Mouse (Mus musculus) embryonic facial prominence, embryonic 11.5 days (tissue): ENCODE measurements around the gene Celf2. TPM values are rescaled to one million over a fixed set of nuclear protein-coding genes. Genes with fewer than 3 reads are reported as not detected.
A peak's percentile ranks its signal among the peaks of the same experiment; 100 is the strongest.
"Not testable (repeated sequence)": the region's sequence is repeated elsewhere in the genome, so short reads cannot be mapped to it uniquely, and the experiment has no call there.

ENCODE experiments used
- ATAC-seq: fragments of 200-750 bp; cut with Nextera tagmentation; replicated peaks from 2 replicates; pipeline ENCODE4 v1.8.0; 2017; ENCODE audit warnings: low read depth; ENCODE audit not compliant: insufficient number of reproducible peaks, low FRiP score, low TSS enrichment
- DNase-seq: peaks from one replicate; pipeline ENCODE4 v3.0.0-alpha.2; 2015; ENCODE audit warnings: low spot score
- H3K27ac ChIP-seq: fragments of 300-500 bp; sonication (generic); replicated peaks from 2 replicates; pipeline ENCODE4 v1.5.1; 2014; ENCODE audit warnings: mild to moderate bottlenecking, low read depth, low read length, control low read depth
- H3K27me3 ChIP-seq: fragments of 300-500 bp; sonication (generic); 2 replicates; pipeline ENCODE4 v1.6.1; 2014; ENCODE audit warnings: mild to moderate bottlenecking, low read length, moderate library complexity, mixed read lengths; ENCODE audit not compliant: control insufficient read depth, insufficient read depth
- H3K36me3 ChIP-seq: fragments of 300-500 bp; sonication (generic); replicated peaks from 2 replicates; pipeline ENCODE4 v1.6.1; 2014; ENCODE audit warnings: low read depth, mild to moderate bottlenecking, low read length, moderate library complexity, mixed read lengths; ENCODE audit not compliant: control insufficient read depth, insufficient read depth
- H3K4me1 ChIP-seq: fragments of 300-500 bp; sonication (generic); 2 replicates; pipeline ENCODE4 v1.6.1; 2014; ENCODE audit warnings: low read length, mixed read lengths; ENCODE audit not compliant: control insufficient read depth, insufficient read depth
- H3K4me2 ChIP-seq: fragments of 300-500 bp; sonication (generic); 2 replicates; pipeline ENCODE4 v1.6.1; 2014; ENCODE audit warnings: low read depth, mild to moderate bottlenecking, control low read depth, low read length, moderate library complexity
- H3K4me3 ChIP-seq: fragments of 300-500 bp; sonication (generic); 2 replicates; pipeline ENCODE4 v1.5.1; 2014; ENCODE audit warnings: low read depth, low read length, control low read depth
- H3K9ac ChIP-seq: fragments of 300-500 bp; sonication (generic); replicated peaks from 2 replicates; pipeline ENCODE4 v1.6.1; 2014; ENCODE audit warnings: mild to moderate bottlenecking, control low read depth, low read length
- H3K9me3 ChIP-seq: fragments of 300-500 bp; sonication (generic); replicated peaks from 2 replicates; pipeline ENCODE4 v1.6.1; 2016; ENCODE audit warnings: mild to moderate bottlenecking, low read length, inconsistent platforms, mixed read lengths; ENCODE audit not compliant: control insufficient read depth
- WGBS: fragments of 180-500 bp; shearing (Covaris S2); extraction: QIAGEN DNeasy Blood & Tissue Kit; methylation state at CpG from one replicate; pipeline ENCODE4 v1.1.7; 2014; 5-methylcytosine and 5-hydroxymethylcytosine counted together
- polyA plus RNA-seq: library from polyadenylated mRNA; unstranded; fragments of >200 nt; fragmentation: Nextera tagmentation; extraction: Ambion mirVana; gene quantifications from 2 replicates; pipeline ENCODE4 v1.2.1, GENCODE M21; 2014

The Celf2 gene
- polyA plus RNA-seq, 1 experiment from 2014 or later: 43.2 TPM

DNA sequence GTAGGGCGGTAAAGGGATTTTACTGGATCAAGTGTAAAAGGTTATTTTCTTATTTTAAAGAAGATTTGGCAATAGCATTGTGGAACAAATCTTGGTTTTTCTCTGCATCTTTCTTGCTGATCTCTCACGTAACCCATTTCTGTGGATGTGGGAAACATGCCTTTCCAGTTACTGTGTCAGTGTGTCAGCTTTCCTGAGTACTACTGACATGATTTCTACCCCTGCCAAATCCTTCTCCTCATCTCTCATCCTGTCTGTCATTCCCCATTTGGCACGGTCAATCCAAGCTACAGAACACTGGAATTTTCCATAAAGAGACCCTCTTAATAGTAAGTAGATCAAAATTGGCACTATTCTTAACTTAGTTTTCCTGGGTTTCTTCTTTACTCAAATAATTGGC, 221.9 kb downstream of the Celf2 start:
- DNase-seq: no peak
- Histone ChIP-seq H3K4me3 (no peak overlapping the region), H3K9ac (no peak overlapping the region), H3K4me1 (no peaks in the 10 kb centered on the region), H3K27me3 (no peaks in the 10 kb centered on the region), H3K36me3 (no peaks in the 10 kb centered on the region), H3K27ac (no peak overlapping the region), H3K4me2 (no peak overlapping the region), H3K9me3 (no peaks in the 10 kb centered on the region)
- 88% methylated on average over 3 of the region's 3 CpGs for WGBS
- no peak for ATAC-seq

DNA sequence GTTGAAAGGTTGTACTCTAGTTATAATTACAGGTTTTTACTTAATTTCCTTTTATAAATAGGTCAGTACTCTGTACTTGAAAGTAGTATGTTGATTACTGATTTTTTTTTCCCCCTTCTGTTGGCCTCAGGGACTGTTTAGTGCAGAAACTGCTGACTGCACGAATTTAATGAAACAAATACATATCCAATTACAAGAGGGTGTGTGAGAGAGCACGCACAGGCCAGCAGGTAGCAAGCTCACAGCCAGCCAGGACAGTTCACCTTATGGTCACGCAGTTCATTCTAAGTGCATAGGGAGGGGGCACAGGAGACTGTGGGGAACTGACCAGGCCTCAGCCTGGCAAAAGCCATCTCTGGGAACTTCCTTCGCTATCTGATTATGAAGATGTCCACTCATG, 236.1 kb downstream of the Celf2 start:
- Histone ChIP-seq H3K9ac (no peak overlapping the region), H3K4me3 (no peak overlapping the region), H3K27me3 (no peaks in the 10 kb centered on the region), H3K27ac (no peak overlapping the region), H3K36me3 (no peaks in the 10 kb centered on the region), H3K4me2 (no peak overlapping the region), H3K4me1 (no peaks in the 10 kb centered on the region), H3K9me3 (no peaks in the 10 kb centered on the region)
- peak; percentile 5 for DNase-seq
- ATAC-seq: no peak
- 49% methylated on average over 4 of the region's 4 CpGs for WGBS

DNA sequence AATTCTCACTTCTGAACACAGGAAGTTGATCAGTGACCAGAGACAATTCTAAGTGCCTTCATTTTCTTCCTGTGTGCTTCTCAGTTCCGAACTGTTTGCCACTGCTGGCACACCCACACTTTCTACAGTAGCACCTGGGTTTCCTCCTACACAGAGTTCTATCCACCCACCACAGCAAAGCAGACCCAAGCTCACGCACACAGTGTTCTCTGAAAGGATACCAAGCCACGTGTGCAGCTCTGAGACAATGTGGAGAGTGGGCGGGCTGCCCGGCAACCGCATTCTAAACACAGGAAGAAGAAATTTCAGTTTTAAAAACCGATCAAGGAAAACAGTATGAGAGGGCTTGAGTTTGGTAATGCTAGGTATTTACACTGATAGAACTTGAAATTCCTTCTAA, 239.3 kb downstream of the Celf2 start:
- no peak overlapping the region for H3K4me3 ChIP-seq
- no peaks in the 10 kb centered on the region for H3K36me3 ChIP-seq
- no peak for ATAC-seq
- H3K27ac ChIP-seq: no peak overlapping the region
- H3K27me3 ChIP-seq: no peaks in the 10 kb centered on the region
- DNase-seq: no peak
- WGBS: 85% methylated on average over 7 of the region's 7 CpGs
- no peaks in the 10 kb centered on the region for H3K9me3 ChIP-seq
- H3K4me1 ChIP-seq: no peaks in the 10 kb centered on the region
- H3K4me2 ChIP-seq: no peak overlapping the region
- no peak overlapping the region for H3K9ac ChIP-seq

DNA sequence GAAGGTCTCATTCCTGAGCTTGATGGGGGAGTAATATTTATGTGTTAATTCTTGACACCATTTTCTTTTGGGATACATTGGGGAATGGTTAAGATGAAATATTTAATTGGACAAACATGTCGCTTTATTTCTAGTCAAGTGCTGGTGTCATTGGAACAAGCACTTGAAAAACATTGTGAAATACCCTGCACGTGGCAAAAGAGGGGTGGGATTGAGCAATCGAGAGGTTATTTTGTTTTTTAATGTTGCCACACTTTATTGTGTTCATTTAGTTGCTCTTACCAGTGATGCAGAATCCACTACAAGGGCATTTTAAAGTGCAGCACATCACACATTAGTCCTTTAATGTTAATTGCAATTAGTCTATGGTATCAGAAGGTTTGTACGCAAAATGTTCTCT, 242.2 kb downstream of the Celf2 start:
- no peak for ATAC-seq

DNA sequence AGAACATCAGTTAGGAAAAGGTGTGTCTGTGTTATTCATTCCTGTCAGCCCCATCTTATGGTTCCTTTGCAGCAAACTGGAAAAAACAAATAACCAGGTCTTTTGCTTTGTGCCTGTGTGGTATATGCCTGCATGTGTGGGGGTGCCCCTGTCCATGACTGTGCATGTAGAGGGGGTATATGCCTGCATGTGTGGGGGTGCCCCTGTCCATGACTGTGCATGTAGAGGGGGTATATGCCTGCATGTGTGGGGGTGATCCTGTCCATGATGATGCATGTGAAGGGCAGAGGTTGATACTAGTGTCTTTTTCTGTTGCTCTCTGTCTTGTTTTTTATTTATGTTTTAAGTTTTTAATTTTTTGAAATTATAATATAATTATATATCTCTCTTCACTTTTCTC, 246.7 kb downstream of the Celf2 start:
- not testable (repeated sequence) for H3K9ac ChIP-seq, H3K4me2 ChIP-seq, H3K36me3 ChIP-seq, H3K27ac ChIP-seq, ATAC-seq, H3K27me3 ChIP-seq, DNase-seq, H3K4me3 ChIP-seq, H3K4me1 ChIP-seq, H3K9me3 ChIP-seq

More for the DNA sequence above, 242.2 kb downstream of the Celf2 start:
- no peaks in the 10 kb centered on the region for H3K27me3 ChIP-seq
- DNase-seq: no peak
- WGBS: 90% methylated on average over 4 of the region's 4 CpGs
- no peaks in the 10 kb centered on the region for H3K9me3 ChIP-seq
- H3K36me3 ChIP-seq: no peaks in the 10 kb centered on the region
- no peak overlapping the region for H3K4me2 ChIP-seq
- H3K4me1 ChIP-seq: no peaks in the 10 kb centered on the region
- H3K27ac ChIP-seq: no peak overlapping the region
- no peak overlapping the region for H3K4me3 ChIP-seq
- H3K9ac ChIP-seq: no peak overlapping the region

DNA sequence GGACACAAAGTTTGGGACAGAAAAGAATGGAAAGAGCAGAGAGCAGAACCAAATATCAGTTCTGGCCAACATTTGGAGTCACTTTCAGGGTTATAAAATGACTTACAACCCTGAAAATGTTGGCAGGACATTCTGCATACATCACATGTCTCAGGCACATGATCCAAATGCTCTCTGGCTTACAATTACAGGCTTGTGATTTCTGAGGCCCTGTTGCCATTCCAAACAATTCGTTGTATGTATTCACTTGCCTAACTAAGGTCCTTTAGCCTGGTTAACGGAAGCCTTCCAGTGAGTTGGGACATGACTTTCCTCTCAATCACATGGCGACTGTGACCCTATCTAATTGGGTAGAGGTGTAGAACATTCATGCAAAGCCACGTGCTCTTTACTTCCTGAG, 249.2 kb downstream of the Celf2 start:
- H3K27me3 ChIP-seq: no peaks in the 10 kb centered on the region
- WGBS: 86% methylated on average over 4 of the region's 4 CpGs
- no peaks in the 10 kb centered on the region for H3K9me3 ChIP-seq
- DNase-seq (no peak), ATAC-seq (no peak)
- H3K9ac ChIP-seq: no peak overlapping the region
- no peaks in the 10 kb centered on the region for H3K36me3 ChIP-seq
- H3K4me2 ChIP-seq: no peak overlapping the region
- no peak overlapping the region for H3K27ac ChIP-seq
- H3K4me3 ChIP-seq: no peak overlapping the region
- no peaks in the 10 kb centered on the region for H3K4me1 ChIP-seq

DNA sequence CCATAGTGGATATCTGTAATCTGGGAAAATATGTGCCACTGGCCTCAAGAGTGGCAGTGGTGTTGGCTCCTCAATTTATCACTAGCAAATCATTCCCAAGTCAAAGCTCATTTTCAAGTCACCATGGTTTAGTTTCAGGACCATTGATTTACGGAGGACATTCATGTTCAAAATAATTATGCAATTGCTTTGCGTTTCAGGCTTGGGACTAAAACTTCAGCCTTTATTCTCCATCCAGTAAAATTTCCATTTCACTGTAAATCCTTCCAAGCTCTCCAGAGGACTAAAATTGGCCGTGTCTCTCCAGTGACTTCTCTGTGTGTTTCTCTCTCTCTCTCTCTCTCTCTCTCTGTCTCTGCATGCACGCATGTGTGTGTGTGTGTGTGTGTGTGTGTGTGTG, 249.7 kb downstream of the Celf2 start:
- ATAC-seq (no peak), DNase-seq (no peak)
- H3K4me3 ChIP-seq: no peak overlapping the region
- H3K4me1 ChIP-seq: no peaks in the 10 kb centered on the region
- no peak overlapping the region for H3K4me2 ChIP-seq
- no peaks in the 10 kb centered on the region for H3K36me3 ChIP-seq
- WGBS: 89% methylated on average over 4 of the region's 4 CpGs
- no peaks in the 10 kb centered on the region for H3K9me3 ChIP-seq
- H3K9ac ChIP-seq: no peak overlapping the region
- no peak overlapping the region for H3K27ac ChIP-seq
- H3K27me3 ChIP-seq: no peaks in the 10 kb centered on the region

DNA sequence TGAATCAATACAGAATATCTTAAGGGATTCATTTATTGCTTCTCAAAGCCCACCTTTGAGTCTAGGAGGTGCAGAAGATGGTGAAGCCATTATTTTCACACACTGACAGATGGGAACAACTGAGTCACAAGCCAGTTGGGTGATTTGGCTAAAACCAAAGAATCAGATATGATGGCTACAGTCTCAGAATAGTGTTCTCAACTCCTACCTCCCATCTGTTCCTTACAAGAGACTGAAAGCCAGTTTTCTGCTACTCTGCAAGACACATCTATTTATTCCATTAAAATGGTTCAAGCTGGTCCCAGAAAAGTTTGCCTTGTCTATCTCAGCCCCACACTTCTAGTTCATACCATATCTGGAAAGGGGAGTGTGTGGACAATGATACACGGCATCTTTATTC, 253.3 kb downstream of the Celf2 start:
- no peaks in the 10 kb centered on the region for H3K36me3 ChIP-seq
- ATAC-seq (no peak), DNase-seq (no peak)
- H3K4me2 ChIP-seq: no peak overlapping the region
- 83% methylated on average over 1 of the region's 1 CpGs for WGBS
- H3K9ac ChIP-seq: no peak overlapping the region
- H3K27ac ChIP-seq: no peak overlapping the region
- H3K4me1 ChIP-seq: no peaks in the 10 kb centered on the region
- H3K9me3 ChIP-seq: no peaks in the 10 kb centered on the region
- no peak overlapping the region for H3K4me3 ChIP-seq
- no peaks in the 10 kb centered on the region for H3K27me3 ChIP-seq

DNA sequence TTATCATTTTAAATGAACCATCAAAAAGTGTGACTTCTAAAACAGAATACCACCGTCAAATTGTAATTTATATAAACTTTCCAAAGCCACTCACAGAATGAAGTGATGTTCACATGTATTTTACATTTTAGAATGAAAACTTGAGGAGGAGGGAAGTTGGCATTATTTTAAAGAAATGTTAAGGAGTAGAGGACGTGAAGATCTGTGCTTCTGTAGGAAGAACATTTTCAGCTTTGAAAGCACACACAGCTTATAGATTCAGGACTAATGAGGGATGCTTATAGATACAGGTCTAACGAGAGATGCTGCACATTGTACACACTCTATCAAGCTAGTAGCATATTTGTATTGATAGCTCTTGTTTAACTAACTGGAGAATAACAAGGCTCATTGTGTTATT, 254.0 kb downstream of the Celf2 start:
- H3K36me3 ChIP-seq: no peaks in the 10 kb centered on the region
- DNase-seq: no peak
- WGBS: 81% methylated on average over 3 of the region's 3 CpGs
- no peaks in the 10 kb centered on the region for H3K27me3 ChIP-seq
- H3K4me2 ChIP-seq: no peak overlapping the region
- H3K27ac ChIP-seq: no peak overlapping the region
- H3K4me3 ChIP-seq: no peak overlapping the region
- no peak for ATAC-seq
- H3K9ac ChIP-seq: no peak overlapping the region
- no peaks in the 10 kb centered on the region for H3K4me1 ChIP-seq
- H3K9me3 ChIP-seq: no peaks in the 10 kb centered on the region
